Mouse (Mus musculus) myocyte (in vitro differentiated cells): ENCODE data around the gene Itgb6. TPM values are rescaled to one million over a fixed set of nuclear protein-coding genes. Genes with fewer than 3 reads are reported as not detected.

Experiments used
- H3K27me3 ChIP-seq: one replicate; pipeline ENCODE4 v1.6.1; 2011; ENCODE audit not compliant: control insufficient read depth, insufficient read depth, insufficient read length
- H3K36me3 ChIP-seq: one replicate; pipeline ENCODE4 v1.6.1; 2011; ENCODE audit not compliant: control insufficient read depth, insufficient read depth
- H3K4me2 ChIP-seq: one replicate; pipeline ENCODE4 v1.6.1; 2011; ENCODE audit warnings: low read depth, control low read depth
- H3K4me3 ChIP-seq: one replicate; pipeline ENCODE4 v1.5.1; 2011; ENCODE audit warnings: mild to moderate bottlenecking, control low read depth, moderate library complexity
- H3K79me2 ChIP-seq: one replicate; pipeline ENCODE4 v1.6.1; 2011; ENCODE audit not compliant: control insufficient read depth, insufficient read depth
- H3ac ChIP-seq: one replicate; pipeline ENCODE4 v1.6.1; 2011; ENCODE audit not compliant: control insufficient read depth, insufficient read length
- CEBPB ChIP-seq: IDR thresholded peaks from 2 replicates; pipeline ENCODE4 v1.6.1; 2011; ENCODE audit warnings: mild to moderate bottlenecking, moderate library complexity; ENCODE audit not compliant: poor library complexity, insufficient read depth, severe bottlenecking
- E2F4 ChIP-seq: IDR thresholded peaks from one replicate; pipeline ENCODE4 v1.6.1; 2011; ENCODE audit warnings: mild to moderate bottlenecking, control low read depth, moderate library complexity; ENCODE audit not compliant: insufficient read depth
- MAX ChIP-seq: IDR thresholded peaks from one replicate; pipeline ENCODE4 v1.6.1; 2011; ENCODE audit warnings: low read depth, mild to moderate bottlenecking, control low read depth
- MYOD1 ChIP-seq, 3 experiments: IDR thresholded peaks; one replicate each; pipeline ENCODE4 v1.6.1; 2011; ENCODE audit warnings: control low read depth in 2 of 3, low read depth in 2 of 3, mild to moderate bottlenecking in 2 of 3, moderate library complexity in 1 of 3; ENCODE audit not compliant: insufficient read length in 2 of 3, control insufficient read depth in 1 of 3
- MYOG ChIP-seq, 3 experiments: IDR thresholded peaks; one replicate each; pipeline ENCODE4 v1.6.1; 2011; ENCODE audit warnings: control low read depth in 2 of 3, low read depth in 2 of 3, mild to moderate bottlenecking in 2 of 3; ENCODE audit not compliant: insufficient read length in 2 of 3, control insufficient read depth in 1 of 3, insufficient read depth in 1 of 3
- POLR2A ChIP-seq: IDR thresholded peaks from one replicate; pipeline ENCODE4 v1.6.1; 2011; ENCODE audit warnings: low read depth, mild to moderate bottlenecking, control low read depth, moderate library complexity; ENCODE audit not compliant: insufficient read length
- POLR2AphosphoS2 ChIP-seq: IDR thresholded peaks from one replicate; pipeline ENCODE4 v1.6.1; 2011; ENCODE audit warnings: low read depth, control low read depth; ENCODE audit not compliant: insufficient read length
- REST ChIP-seq: IDR thresholded peaks from one replicate; pipeline ENCODE4 v1.6.1; 2011; ENCODE audit warnings: mild to moderate bottlenecking, control low read depth, moderate library complexity; ENCODE audit not compliant: insufficient read depth, insufficient read length
- SRF ChIP-seq: IDR thresholded peaks from one replicate; pipeline ENCODE4 v1.6.1; 2011; ENCODE audit warnings: low read depth; ENCODE audit not compliant: control insufficient read depth, insufficient read length
- TCF12 ChIP-seq: IDR thresholded peaks from one replicate; pipeline ENCODE4 v1.6.1; 2011; ENCODE audit warnings: mild to moderate bottlenecking, control low read depth; ENCODE audit not compliant: poor library complexity, insufficient read depth, severe bottlenecking
- TCF3 ChIP-seq: IDR thresholded peaks from one replicate; pipeline ENCODE4 v1.6.1; 2011; ENCODE audit warnings: low read depth, control low read depth; ENCODE audit not compliant: insufficient read length
- USF1 ChIP-seq: IDR thresholded peaks from one replicate; pipeline ENCODE4 v1.6.1; 2011; ENCODE audit warnings: low read depth, mild to moderate bottlenecking, control low read depth, moderate library complexity
- polyA plus RNA-seq: library from polyadenylated mRNA; unstranded; fragments of >200 nt; fragmentation: generic; extraction: Trizol; gene quantifications from one replicate; pipeline ENCODE4 v1.2.1, GENCODE M21; 2012; ENCODE audit warnings: missing spikeins

Gene Itgb6
- polyA plus RNA-seq, 1 experiment, result 3.9 TPM

DNA sequence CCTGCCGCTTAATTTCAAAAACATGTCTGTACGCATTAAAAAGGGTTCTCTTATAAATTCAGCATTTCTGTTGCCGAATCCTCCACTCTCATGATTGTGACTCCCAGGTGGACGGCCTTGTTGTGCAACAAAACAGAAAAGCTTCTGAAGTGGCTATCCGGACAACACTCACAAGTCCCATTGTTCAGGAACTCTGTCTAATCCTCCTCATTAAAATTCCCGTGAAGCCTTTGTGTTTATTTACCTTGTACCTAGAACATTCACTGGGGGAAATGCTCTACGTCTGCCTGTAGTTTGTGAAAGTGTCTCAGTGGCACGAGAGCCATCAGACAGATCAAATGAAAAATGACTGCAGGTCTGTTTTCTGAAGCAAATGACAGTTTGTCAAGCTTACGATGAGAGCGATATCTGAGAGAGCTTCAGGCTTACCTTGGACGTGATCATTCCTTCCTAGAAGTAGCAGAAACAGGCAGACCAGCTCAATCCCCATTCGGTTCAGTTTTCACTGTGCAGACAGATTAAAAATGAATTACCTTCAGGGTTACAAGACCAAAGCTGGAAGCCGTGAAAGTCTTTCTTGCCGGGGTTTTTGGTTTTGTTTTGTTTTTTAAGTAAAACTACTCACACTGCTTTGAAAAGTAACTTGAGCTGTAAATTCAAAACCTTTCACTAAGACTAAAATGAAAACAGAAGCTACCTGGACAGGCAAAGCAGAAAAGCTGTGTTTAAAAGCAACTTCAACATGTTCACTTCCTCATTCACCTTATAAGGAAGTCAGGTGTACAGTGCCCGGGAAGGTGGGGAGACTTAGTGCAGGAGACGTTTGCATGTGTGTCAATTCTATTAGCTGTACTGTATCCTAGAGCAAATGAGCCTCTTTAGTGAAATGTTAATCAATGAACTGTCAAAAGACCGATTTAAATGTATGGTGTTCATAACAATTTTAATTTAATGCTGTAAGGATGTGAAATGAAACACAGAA is 49.2 kb downstream of the Itgb6 start:
- no peaks in the 10 kb centered on the region for H3K27me3 ChIP-seq
- no peak overlapping the region for H3K4me3 ChIP-seq
- no peak for TF ChIP-seq MAX
- no peak for TF ChIP-seq E2F4
- no peak for TF ChIP-seq POLR2A
- no peak for TF ChIP-seq USF1
- no peak for TF ChIP-seq CEBPB
- TF ChIP-seq REST, result no peak
- TF ChIP-seq SRF, result no peak
- TF ChIP-seq TCF3, result no peak
- no peak for TF ChIP-seq TCF12
- TF ChIP-seq MYOD1 (IDR thresholded peaks at IDR 0.05; ENCODE audit: control insufficient read depth in 1 of 3, insufficient read length in 2 of 3, low read depth in 2 of 3), result no peak
- TF ChIP-seq MYOG (IDR thresholded peaks at IDR 0.05; ENCODE audit: control insufficient read depth in 1 of 3, insufficient read depth in 1 of 3, insufficient read length in 2 of 3, low read depth in 2 of 3), result no peak
- TF ChIP-seq POLR2AphosphoS2, result no peak
- H3K36me3 ChIP-seq, result no peaks in the 10 kb centered on the region
- no peaks in the 10 kb centered on the region for H3K79me2 ChIP-seq
- H3K4me2 ChIP-seq, result no peak overlapping the region
- H3ac ChIP-seq, result no peak overlapping the region

DNA sequence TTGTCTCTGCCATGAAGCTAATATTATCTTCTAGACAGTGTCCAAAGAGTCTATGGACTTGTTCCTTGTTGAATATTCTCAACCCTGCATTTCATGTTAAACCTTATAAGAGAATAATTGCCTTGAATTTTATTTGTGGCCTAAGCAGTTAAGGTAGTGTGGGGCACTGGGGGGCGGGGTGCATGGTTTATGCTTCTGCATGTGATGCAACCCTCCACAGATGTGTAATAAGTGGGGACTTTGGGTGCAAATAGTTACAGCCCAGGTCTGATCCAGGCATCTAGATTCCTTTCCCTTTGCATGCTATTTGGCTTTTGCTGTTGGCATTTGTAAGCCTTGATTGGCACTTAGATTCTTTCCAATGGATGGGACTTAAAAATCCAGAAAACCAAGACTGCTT is 51.2 kb downstream of the Itgb6 start:
- Histone ChIP-seq H3K79me2 (no peaks in the 10 kb centered on the region), H3K36me3 (no peaks in the 10 kb centered on the region), H3K4me2 (no peak overlapping the region), H3ac (no peak overlapping the region), H3K27me3 (no peaks in the 10 kb centered on the region), H3K4me3 (no peak overlapping the region)
- TF ChIP-seq MAX, result no peak
- no peak for TF ChIP-seq USF1
- TF ChIP-seq CEBPB, result peak; percentile 53; the same call in 1 of the 2 replicates
- TF ChIP-seq MYOD1 (IDR thresholded peaks at IDR 0.05; ENCODE audit: control insufficient read depth in 1 of 3, insufficient read length in 2 of 3, low read depth in 2 of 3), result no peak

GRCm38 (mm10) chr2:60663071-60663470 is 59.4 kb downstream of the Itgb6 start:
- TF ChIP-seq TCF3 (no peak), USF1 (no peak), POLR2A (no peak), SRF (no peak), TCF12 (no peak), E2F4 (no peak), CEBPB (no peak), POLR2AphosphoS2 (no peak)

DNA sequence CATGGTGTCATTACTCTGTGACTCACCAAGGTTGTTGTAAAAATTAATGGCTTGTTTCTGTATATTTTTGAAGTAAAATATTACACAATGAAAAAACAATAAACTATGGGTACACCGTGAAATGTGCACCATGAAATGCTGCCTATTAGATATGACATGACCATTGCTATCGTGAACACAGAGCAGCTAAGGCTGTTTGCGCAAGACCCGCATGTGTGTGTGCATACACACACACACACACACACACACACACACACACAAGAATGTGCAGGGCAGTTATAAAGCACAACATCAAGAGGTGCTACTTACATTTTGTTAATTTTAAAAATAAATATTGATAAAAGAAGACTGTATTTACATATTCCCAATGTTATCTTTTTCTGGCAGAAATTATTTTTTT is 62.5 kb downstream of the Itgb6 start:
- Histone ChIP-seq H3ac (no peak overlapping the region), H3K79me2 (no peaks in the 10 kb centered on the region), H3K4me2 (no peak overlapping the region), H3K36me3 (no peaks in the 10 kb centered on the region), H3K4me3 (no peak overlapping the region), H3K27me3 (no peaks in the 10 kb centered on the region)
- TF ChIP-seq POLR2AphosphoS2, result no peak
- no peak for TF ChIP-seq MAX
- TF ChIP-seq TCF3, result no peak
- no peak for TF ChIP-seq TCF12
- no peak for TF ChIP-seq MYOD1 (IDR thresholded peaks at IDR 0.05; ENCODE audit: control insufficient read depth in 1 of 3, insufficient read length in 2 of 3, low read depth in 2 of 3)
- peak; percentile 70 for TF ChIP-seq CEBPB

More at GRCm38 (mm10) chr2:60663071-60663470, 59.4 kb downstream of the Itgb6 start:
- no peaks in the 10 kb centered on the region for H3K27me3 ChIP-seq
- no peaks in the 10 kb centered on the region for H3K36me3 ChIP-seq
- no peak overlapping the region for H3K4me3 ChIP-seq
- no peaks in the 10 kb centered on the region for H3K79me2 ChIP-seq
- no peak overlapping the region for H3ac ChIP-seq
- no peak overlapping the region for H3K4me2 ChIP-seq

GRCm38 (mm10) chr2:60658992-60659391 is 63.5 kb downstream of the Itgb6 start:
- Histone ChIP-seq H3K79me2 (no peaks in the 10 kb centered on the region), H3K27me3 (no peaks in the 10 kb centered on the region), H3K4me2 (no peak overlapping the region), H3K4me3 (no peak overlapping the region), H3ac (no peak overlapping the region), H3K36me3 (no peaks in the 10 kb centered on the region)
- no peak for TF ChIP-seq SRF
- no peak for TF ChIP-seq USF1
- TF ChIP-seq REST, result no peak
- no peak for TF ChIP-seq POLR2A
- no peak for TF ChIP-seq E2F4
- TF ChIP-seq MYOG (IDR thresholded peaks at IDR 0.05; ENCODE audit: control insufficient read depth in 1 of 3, insufficient read depth in 1 of 3, insufficient read length in 2 of 3, low read depth in 2 of 3), result no peak
- no peak for TF ChIP-seq TCF12
- no peak for TF ChIP-seq MAX
